In genomic region chr11:49250422-49251379, GRCm38 (mm10) we compare ENCODE assay signal across 9 mouse cellular contexts. TPM values are rescaled to one million over a fixed set of nuclear protein-coding genes. Genes with fewer than 3 reads are reported as not detected.
DNase-seq lines count a peak whose midpoint lies in the region; ATAC-seq and TF ChIP-seq lines count a peak whose summit lies in the region.
"Had no signal": no experiment of that assay in that cellular context is flagged by ENCODE, and none has a peak within 500 bp of the region (broad histone marks: within the 10 kb centered on the region; RNA-seq: fewer than 3 reads in every experiment).

No protein-coding gene starts in this region.

- H3K4me1 ChIP-seq in CH12.LX (ENCODE audit: control insufficient read depth in 1 of 2, insufficient read depth in 2 of 2) = peaks cover 10 to 73% of the 10 kb centered on the region in 2 experiments
- peaks cover 16 to 37% of the 10 kb centered on the region in 2 experiments for H3K4me1 ChIP-seq in heart, embryonic 14.5 days (ENCODE audit: control insufficient read depth in 2 of 2, insufficient read depth in 2 of 2, low read length in 2 of 2)
- peaks cover 40% of the 10 kb centered on the region for H3K4me1 ChIP-seq in kidney, postnatal 0 days (replicated peaks; ENCODE audit: insufficient read depth, low read length)
- peaks cover 69% of the 10 kb centered on the region for H3K4me1 ChIP-seq in liver, postnatal 0 days (ENCODE audit: insufficient read depth)
- peaks cover 15% of the 10 kb centered on the region for H3K4me1 ChIP-seq in neural tube, embryonic 12.5 days
- peaks cover 49% of the 10 kb centered on the region for H3K4me1 ChIP-seq in stomach, embryonic 16.5 days (ENCODE audit: control insufficient read depth, insufficient read depth, low read length)

- no peak for TF ChIP-seq EP300 in CH12.LX (IDR thresholded peaks at IDR 0.05; ENCODE audit: low read length)
- TF ChIP-seq EP300 in liver, postnatal 0 days (IDR thresholded peaks at IDR 0.05; ENCODE audit: low read depth) = no peak

- peak overlapping the region; percentile 56 to 79 (median 72) for H3K4me3 ChIP-seq in CH12.LX (replicated peaks in 1 of 3; ENCODE audit: low read depth in 2 of 3, low read length in 2 of 3, poor library complexity in 1 of 3)
- peak overlapping the region; percentile 80 to 81 for H3K4me3 ChIP-seq in heart, embryonic 14.5 days (ENCODE audit: control insufficient read depth in 1 of 2, insufficient read depth in 1 of 2, low read depth in 1 of 2, low read length in 2 of 2)
- peak overlapping the region; percentile 82 for H3K4me3 ChIP-seq in kidney, postnatal 0 days (replicated peaks; ENCODE audit: low read depth, low read length)
- H3K4me3 ChIP-seq in liver, postnatal 0 days (ENCODE audit: low read depth, low read length) = peak overlapping the region; percentile 80
- peak overlapping the region; percentile 60 for H3K4me3 ChIP-seq in neural tube, embryonic 12.5 days
- peak overlapping the region; percentile 73 for H3K4me3 ChIP-seq in stomach, embryonic 16.5 days (replicated peaks; ENCODE audit: low read length)

- H3K27ac ChIP-seq in CH12.LX (ENCODE audit: insufficient read depth, low read depth) = peak overlapping the region; percentile 99
- peak overlapping the region; percentile 90 to 92 for H3K27ac ChIP-seq in heart, embryonic 14.5 days (replicated peaks in 1 of 2; ENCODE audit: control insufficient read depth in 1 of 2, insufficient read depth in 1 of 2, low read depth in 2 of 2, low read length in 2 of 2)
- H3K27ac ChIP-seq in kidney, postnatal 0 days = peak overlapping the region; percentile 95
- peak overlapping the region; percentile 98 for H3K27ac ChIP-seq in liver, postnatal 0 days (ENCODE audit: low read depth)
- H3K27ac ChIP-seq in neural tube, embryonic 12.5 days = no peak overlapping the region
- H3K27ac ChIP-seq in stomach, embryonic 16.5 days (ENCODE audit: low read length) = peak overlapping the region; percentile 94

- H3K36me3 ChIP-seq in CH12.LX (replicated peaks in 1 of 2; ENCODE audit: control insufficient read depth in 1 of 2, insufficient read depth in 1 of 2, low read length in 1 of 2) = peaks cover 27 to 42% of the 10 kb centered on the region in 2 experiments
- peaks cover 36% of the 10 kb centered on the region for H3K36me3 ChIP-seq in heart, embryonic 14.5 days (ENCODE audit: control insufficient read depth, insufficient read depth, low read length)
- peaks cover 8% of the 10 kb centered on the region; the same call in 1 of the 2 replicates for H3K36me3 ChIP-seq in kidney, postnatal 0 days (ENCODE audit: insufficient read depth, low read length)
- H3K36me3 ChIP-seq in liver, postnatal 0 days (replicated peaks; ENCODE audit: insufficient read depth, low read length) = peaks cover 34% of the 10 kb centered on the region
- H3K36me3 ChIP-seq in neural tube, embryonic 12.5 days = peaks cover 9% of the 10 kb centered on the region
- H3K36me3 ChIP-seq in stomach, embryonic 16.5 days (ENCODE audit: control insufficient read depth, insufficient read depth, low read length) = peaks cover 11% of the 10 kb centered on the region; the same call in 1 of the 2 replicates

- dilution Hi-C loops in CH12.LX (cut with MboI; ENCODE audit: extremely low pct_ligation_motif_present, extremely low pct_unique_long_range_greater_than_20kb, low sequenced_read_pairs) = no loop called here

- H3K4me2 ChIP-seq in CH12.LX (ENCODE audit: insufficient read depth, low read depth, poor library complexity, severe bottlenecking) = peak overlapping the region; percentile 55
- peak overlapping the region; percentile 87 for H3K4me2 ChIP-seq in heart, embryonic 14.5 days (ENCODE audit: low read length)
- H3K4me2 ChIP-seq in kidney, postnatal 0 days (ENCODE audit: low read length) = peak overlapping the region; percentile 78
- peak overlapping the region; percentile 95 for H3K4me2 ChIP-seq in liver, postnatal 0 days (ENCODE audit: low read depth, low read length)
- peak overlapping the region; percentile 87 for H3K4me2 ChIP-seq in neural tube, embryonic 12.5 days (replicated peaks)
- peak overlapping the region; percentile 77 for H3K4me2 ChIP-seq in stomach, embryonic 16.5 days (ENCODE audit: low read depth, low read length)

- no peaks in the 10 kb centered on the region for H3K27me3 ChIP-seq in CH12.LX (replicated peaks)
- no peaks in the 10 kb centered on the region for H3K27me3 ChIP-seq in heart, embryonic 14.5 days (ENCODE audit: control insufficient read depth, insufficient read depth, low read length)
- H3K27me3 ChIP-seq in kidney, postnatal 0 days (ENCODE audit: insufficient read depth, low read length) = no peaks in the 10 kb centered on the region
- H3K27me3 ChIP-seq in liver, postnatal 0 days (ENCODE audit: insufficient read depth, low read length) = no peaks in the 10 kb centered on the region
- no peaks in the 10 kb centered on the region for H3K27me3 ChIP-seq in neural tube, embryonic 12.5 days (replicated peaks)
- no peaks in the 10 kb centered on the region for H3K27me3 ChIP-seq in stomach, embryonic 16.5 days (ENCODE audit: control insufficient read depth, insufficient read depth, low read length)

- 1% methylated on average over 40 of the region's 45 CpGs for WGBS in heart, embryonic 14.5 days
- 2% methylated on average over 40 of the region's 45 CpGs for WGBS in kidney, postnatal 0 days
- WGBS in liver, postnatal 0 days (ENCODE audit: insufficient replicate concordance) = 1% methylated on average over 39 of the region's 45 CpGs
- 3% methylated on average over 44 of the region's 45 CpGs for WGBS in neural tube, embryonic 12.5 days
- 2% methylated on average over 45 of the region's 45 CpGs for WGBS in stomach, embryonic 16.5 days

- TF ChIP-seq RAD21 in CH12.LX (IDR thresholded peaks at IDR 0.05; ENCODE audit: low read depth, low read length) = peak; percentile 27

- peak; percentile 92 for TF ChIP-seq POLR2A in CH12.LX (IDR thresholded peaks at IDR 0.05; ENCODE audit: low read depth, low read length)

- in situ Hi-C loops in CH12.LX (cut with MboI; ENCODE audit: low pct_ligation_motif_present, low pct_unique_long_range_greater_than_20kb, low sequenced_read_pairs) = loop anchor here (25.0 kb wide), 1 partner anchor 138 kb away; the partner anchor contains the start of gene Olfr1396

- no peaks in the 10 kb centered on the region for H3K9me3 ChIP-seq in CH12.LX (replicated peaks; ENCODE audit: low read length)
- no peaks in the 10 kb centered on the region for H3K9me3 ChIP-seq in heart, embryonic 14.5 days (ENCODE audit: control insufficient read depth, low read length)
- no peaks in the 10 kb centered on the region for H3K9me3 ChIP-seq in kidney, postnatal 0 days (replicated peaks; ENCODE audit: low read length)
- no peaks in the 10 kb centered on the region for H3K9me3 ChIP-seq in liver, postnatal 0 days (ENCODE audit: low read length)
- no peaks in the 10 kb centered on the region for H3K9me3 ChIP-seq in neural tube, embryonic 12.5 days
- no peaks in the 10 kb centered on the region for H3K9me3 ChIP-seq in stomach, embryonic 16.5 days (replicated peaks; ENCODE audit: control insufficient read depth, low read length)

- peak overlapping the region; percentile 83 for H3K9ac ChIP-seq in CH12.LX (ENCODE audit: insufficient read depth, low read depth)
- H3K9ac ChIP-seq in heart, embryonic 14.5 days (ENCODE audit: low read length) = peak overlapping the region; percentile 91
- peak overlapping the region; percentile 87 for H3K9ac ChIP-seq in kidney, postnatal 0 days (ENCODE audit: low read depth, low read length)
- peak overlapping the region; percentile 92 for H3K9ac ChIP-seq in liver, postnatal 0 days (replicated peaks)
- peak overlapping the region; percentile 80 for H3K9ac ChIP-seq in neural tube, embryonic 12.5 days
- peak overlapping the region; percentile 92 for H3K9ac ChIP-seq in stomach, embryonic 16.5 days (ENCODE audit: low read length)

- H3K79me2 ChIP-seq in CH12.LX (replicated peaks; ENCODE audit: control insufficient read depth, extremely low read depth, insufficient read depth, poor library complexity, severe bottlenecking) = peaks cover 72% of the 10 kb centered on the region

- peak in 1 of 2 experiments; percentile 41; a peak in 2 of 4 replicates for TF ChIP-seq CTCF in CH12.LX (conservative IDR thresholded peaks at IDR 0.05 in 1 of 2, IDR thresholded peaks at IDR 0.05 in 1 of 2; ENCODE audit: low read depth in 2 of 2, low read length in 2 of 2)
- peak; percentile 55 for TF ChIP-seq CTCF in kidney, postnatal 0 days (IDR thresholded peaks at IDR 0.05; ENCODE audit: low read depth)
- TF ChIP-seq CTCF in liver, postnatal 0 days (IDR thresholded peaks at IDR 0.05; ENCODE audit: low read depth) = peak; percentile 59

- peak; percentile 85 for DNase-seq in CH12.LX (ENCODE audit: extremely low read depth)
- DNase-seq in c-Kit-positive CD71-negative TER-119-negative erythroid progenitor cells, embryonic 14.5 days (ENCODE audit: low read depth) = peak; percentile 66
- DNase-seq in fibroblast of lung, adult 2 months (ENCODE audit: low read depth) = peak; percentile 70
- DNase-seq in kidney, postnatal 0 days (ENCODE audit: low spot score) = peak; percentile 96
- DNase-seq in liver, postnatal 0 days = peak; percentile 90

- ATAC-seq in heart, embryonic 14.5 days (ENCODE audit: insufficient number of reproducible peaks, insufficient read depth, low FRiP score, low read depth) = peak; percentile 91
- peak; percentile 95 for ATAC-seq in kidney, postnatal 0 days (replicated peaks; ENCODE audit: low FRiP score, low read depth)
- ATAC-seq in liver, postnatal 0 days = peak; percentile 87
- ATAC-seq in neural tube, embryonic 12.5 days (ENCODE audit: low FRiP score, low read depth) = peak; percentile 90
- peak; percentile 97 for ATAC-seq in stomach, embryonic 16.5 days (ENCODE audit: insufficient read depth, low FRiP score)

RNA-seq across cellular contexts. Expression of gene Mgat1, which starts 6.7 kb away (rescaled TPM):
- total RNA-seq in CH12.LX (2012; rRNA removed) (83.2 and 118 TPM in 2 replicates), CH12.LX (2014; rRNA removed) (63.2 and 67.7 TPM in 2 replicates)
- polyA plus RNA-seq in CH12.LX (2012; ENCODE audit: insufficient read length, low read depth) = 80.9 and 90.5 TPM in 2 replicates
- polyA plus RNA-seq in heart, embryonic 14.5 days (2014; fragmentation: Nextera tagmentation; extraction: Ambion mirVana) = 38.3 and 43.5 TPM in 2 replicates
- 75.2 and 82.7 TPM in 2 replicates for polyA plus RNA-seq in kidney, postnatal 0 days (2015; fragmentation: Nextera tagmentation; extraction: Ambion mirVana)
- 56.3 and 58.2 TPM in 2 replicates for polyA plus RNA-seq in liver, postnatal 0 days (2015; fragmentation: Nextera tagmentation; extraction: Ambion mirVana)
- 36.6 and 36.7 TPM in 2 replicates for polyA plus RNA-seq in neural tube, embryonic 12.5 days (2016; fragmentation: Nextera tagmentation; extraction: Ambion mirVana)
- polyA plus RNA-seq in stomach, embryonic 16.5 days (2015; fragmentation: Nextera tagmentation; extraction: Ambion mirVana) = 65.9 and 70.1 TPM in 2 replicates

RNA-seq across cellular contexts. Expression of gene Olfr1393, which starts 27.4 kb away (rescaled TPM):
- total RNA-seq in CH12.LX (2012; rRNA removed) (0.04 TPM in 1 of 2 replicates, not detected in the other), CH12.LX (2014; rRNA removed) (0.18 TPM in 1 of 2 replicates, not detected in the other)
- 0.08 and 0.10 TPM in 2 replicates for polyA plus RNA-seq in CH12.LX (2012; ENCODE audit: insufficient read length, low read depth)
- polyA plus RNA-seq in heart, embryonic 14.5 days (2014; fragmentation: Nextera tagmentation; extraction: Ambion mirVana) = 0.18 and 0.35 TPM in 2 replicates
- polyA plus RNA-seq in kidney, postnatal 0 days (2015; fragmentation: Nextera tagmentation; extraction: Ambion mirVana) = 0.13 and 0.14 TPM in 2 replicates
- 0.05 and 0.07 TPM in 2 replicates for polyA plus RNA-seq in liver, postnatal 0 days (2015; fragmentation: Nextera tagmentation; extraction: Ambion mirVana)
- 0.06 TPM in 1 of 2 replicates, not detected in the other for polyA plus RNA-seq in neural tube, embryonic 12.5 days (2016; fragmentation: Nextera tagmentation; extraction: Ambion mirVana)
- polyA plus RNA-seq in stomach, embryonic 16.5 days (2015; fragmentation: Nextera tagmentation; extraction: Ambion mirVana) = 0.10 TPM in 1 of 2 replicates, not detected in the other

RNA-seq across cellular contexts. Expression of gene Olfr1392, which starts 34.4 kb away (rescaled TPM):
- total RNA-seq in CH12.LX (2012; rRNA removed) (not detected in 2 replicates), CH12.LX (2014; rRNA removed) (not detected in 2 replicates)
- not detected in 2 replicates for polyA plus RNA-seq in CH12.LX (2012; ENCODE audit: insufficient read length, low read depth)
- polyA plus RNA-seq in heart, embryonic 14.5 days (2014; fragmentation: Nextera tagmentation; extraction: Ambion mirVana) = not detected in 2 replicates
- 0.06 and 0.07 TPM in 2 replicates for polyA plus RNA-seq in kidney, postnatal 0 days (2015; fragmentation: Nextera tagmentation; extraction: Ambion mirVana)
- polyA plus RNA-seq in liver, postnatal 0 days (2015; fragmentation: Nextera tagmentation; extraction: Ambion mirVana) = not detected in 2 replicates
- polyA plus RNA-seq in neural tube, embryonic 12.5 days (2016; fragmentation: Nextera tagmentation; extraction: Ambion mirVana) = 0.20 TPM in 1 of 2 replicates, not detected in the other
- 0.08 TPM in 1 of 2 replicates, not detected in the other for polyA plus RNA-seq in stomach, embryonic 16.5 days (2015; fragmentation: Nextera tagmentation; extraction: Ambion mirVana)

RNA-seq across cellular contexts. Expression of gene Zfp62, which starts 47.6 kb away (rescaled TPM):
- total RNA-seq in CH12.LX (2012; rRNA removed) (21.3 and 22.6 TPM in 2 replicates), CH12.LX (2014; rRNA removed) (38.7 and 48.8 TPM in 2 replicates)
- 23.2 and 25.3 TPM in 2 replicates for polyA plus RNA-seq in CH12.LX (2012; ENCODE audit: insufficient read length, low read depth)
- 30.3 and 32.2 TPM in 2 replicates for polyA plus RNA-seq in heart, embryonic 14.5 days (2014; fragmentation: Nextera tagmentation; extraction: Ambion mirVana)
- 29.4 and 29.8 TPM in 2 replicates for polyA plus RNA-seq in kidney, postnatal 0 days (2015; fragmentation: Nextera tagmentation; extraction: Ambion mirVana)
- 8.6 and 8.8 TPM in 2 replicates for polyA plus RNA-seq in liver, postnatal 0 days (2015; fragmentation: Nextera tagmentation; extraction: Ambion mirVana)
- polyA plus RNA-seq in neural tube, embryonic 12.5 days (2016; fragmentation: Nextera tagmentation; extraction: Ambion mirVana) = 49.5 and 61.0 TPM in 2 replicates
- polyA plus RNA-seq in stomach, embryonic 16.5 days (2015; fragmentation: Nextera tagmentation; extraction: Ambion mirVana) = 30.3 and 32.9 TPM in 2 replicates

RNA-seq across cellular contexts. Expression of gene Olfr10, which starts 53.8 kb away (rescaled TPM):
- total RNA-seq in CH12.LX (2012; rRNA removed) (not detected in 2 replicates), CH12.LX (2014; rRNA removed) (not detected in 2 replicates)
- polyA plus RNA-seq in CH12.LX (2012; ENCODE audit: insufficient read length, low read depth) = not detected in 2 replicates
- not detected in 2 replicates for polyA plus RNA-seq in heart, embryonic 14.5 days (2014; fragmentation: Nextera tagmentation; extraction: Ambion mirVana)
- not detected in 2 replicates for polyA plus RNA-seq in kidney, postnatal 0 days (2015; fragmentation: Nextera tagmentation; extraction: Ambion mirVana)
- not detected in 2 replicates for polyA plus RNA-seq in liver, postnatal 0 days (2015; fragmentation: Nextera tagmentation; extraction: Ambion mirVana)
- not detected in 2 replicates for polyA plus RNA-seq in neural tube, embryonic 12.5 days (2016; fragmentation: Nextera tagmentation; extraction: Ambion mirVana)
- not detected in 2 replicates for polyA plus RNA-seq in stomach, embryonic 16.5 days (2015; fragmentation: Nextera tagmentation; extraction: Ambion mirVana)
- polyA plus RNA-seq: large intestine, adult 2 months had no signal
